Mouse (Mus musculus): ENCODE data around the gene Tmem8b.

The Tmem8b gene

DNA sequence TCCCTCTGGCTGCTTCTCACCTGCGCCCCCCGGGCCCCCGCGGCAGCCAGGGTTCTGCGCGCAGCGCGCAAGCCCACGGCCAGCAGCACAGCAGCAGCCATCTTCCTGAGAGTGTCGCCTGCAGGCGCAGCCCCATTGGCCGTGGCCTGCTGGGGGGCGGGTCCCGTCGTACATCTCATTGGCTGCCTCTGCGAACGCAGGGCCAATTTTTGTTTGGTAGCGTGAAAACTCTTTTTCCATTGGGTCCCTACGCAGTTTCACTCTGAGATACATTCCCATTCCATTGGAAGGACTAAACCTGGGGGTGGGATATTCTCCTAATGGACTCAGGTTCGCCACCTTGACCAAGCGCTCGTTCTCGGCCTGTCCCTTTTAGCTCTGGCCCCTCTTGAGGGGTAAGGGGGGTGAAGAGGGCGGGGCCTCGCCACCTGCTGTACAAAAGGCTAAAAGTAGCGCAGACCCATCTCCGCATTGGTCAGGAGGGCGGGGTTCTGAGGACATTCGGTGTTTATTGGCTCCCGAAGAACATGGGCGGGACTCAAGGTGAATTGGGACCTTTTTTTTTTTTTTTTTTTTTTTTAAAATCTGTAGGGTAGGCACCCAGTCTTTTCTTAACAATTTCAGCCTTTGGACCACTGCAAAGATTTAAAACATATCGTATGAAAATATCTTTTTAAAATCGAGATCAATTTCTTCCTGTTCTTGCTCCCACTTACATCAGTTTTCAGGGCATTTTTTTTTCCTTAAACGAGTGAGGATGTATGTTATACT is 12.2 kb upstream of the Tmem8b start, which contains the start of gene Hint2:
Hint2 (minus strand) TSS at position 128 of the 771 bp plus-strand sequence.
- peak; percentile 97 for DNase-seq (ENCODE audit: low read depth, low spot score)

DNA sequence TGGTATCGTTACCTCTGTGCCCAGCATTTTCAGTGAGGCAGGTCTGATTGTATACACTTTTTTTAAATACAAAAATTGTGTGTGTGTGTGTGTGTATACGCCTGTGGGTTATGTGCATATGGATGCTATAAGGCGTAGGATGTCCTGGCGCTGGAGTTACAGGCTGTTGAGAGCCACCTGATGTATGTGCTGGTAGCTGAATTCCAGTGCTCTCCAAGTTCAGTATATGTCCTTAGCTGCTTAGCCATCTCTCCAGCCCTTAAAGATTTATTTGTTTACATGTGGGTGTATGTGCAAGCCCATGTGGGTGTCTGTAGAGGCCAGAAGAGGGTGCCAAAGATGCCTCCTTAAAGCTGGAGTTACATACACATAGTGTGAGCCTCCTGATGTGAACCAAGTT is 11.6 kb upstream of the Tmem8b start:
- DNase-seq (ENCODE audit: low read depth, low spot score), result no peak

DNA sequence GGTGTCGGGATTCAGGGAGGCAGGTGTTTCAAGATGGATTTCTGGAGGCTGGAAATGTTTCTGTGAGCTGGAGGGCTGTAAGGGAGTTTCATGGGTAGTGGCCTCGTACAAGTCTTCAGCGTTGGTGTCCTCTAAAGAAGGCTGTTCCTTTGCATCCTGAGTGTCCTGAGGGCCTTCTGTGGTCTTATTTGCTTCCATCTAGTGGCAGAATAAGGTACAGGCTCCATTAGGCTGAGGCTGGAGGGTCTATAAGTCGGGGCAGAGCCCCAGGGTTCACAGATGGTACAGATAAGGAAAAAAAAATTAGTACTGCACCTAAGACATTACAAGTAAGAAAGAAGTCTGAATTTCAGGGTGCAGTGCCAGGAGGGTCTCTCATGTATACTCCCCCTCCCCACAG is 2.4 kb upstream of the Tmem8b start:
- peak; percentile 40 for DNase-seq (ENCODE audit: low read depth, low spot score)

DNA sequence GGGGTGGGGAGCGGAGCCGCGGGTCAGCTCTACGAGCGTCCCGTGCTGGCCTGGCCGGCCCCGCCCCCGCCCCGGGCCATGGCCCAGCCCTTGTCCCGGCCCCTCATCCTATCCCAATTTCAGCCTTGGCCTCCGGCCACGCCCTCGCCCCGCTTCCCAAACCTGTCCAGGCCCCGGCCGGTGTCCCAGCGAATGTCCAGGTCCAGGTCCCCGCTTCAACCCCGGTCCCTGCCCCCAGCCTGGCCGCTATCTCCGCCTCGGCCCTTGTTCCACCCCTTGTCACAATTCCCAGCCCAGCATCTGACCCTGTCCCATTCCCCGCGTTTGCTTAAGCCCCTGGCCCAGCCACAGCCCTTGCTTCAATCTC is 640 bp downstream of the Tmem8b start:
- DNase-seq (ENCODE audit: low read depth, low spot score), result peak; percentile 60

DNA sequence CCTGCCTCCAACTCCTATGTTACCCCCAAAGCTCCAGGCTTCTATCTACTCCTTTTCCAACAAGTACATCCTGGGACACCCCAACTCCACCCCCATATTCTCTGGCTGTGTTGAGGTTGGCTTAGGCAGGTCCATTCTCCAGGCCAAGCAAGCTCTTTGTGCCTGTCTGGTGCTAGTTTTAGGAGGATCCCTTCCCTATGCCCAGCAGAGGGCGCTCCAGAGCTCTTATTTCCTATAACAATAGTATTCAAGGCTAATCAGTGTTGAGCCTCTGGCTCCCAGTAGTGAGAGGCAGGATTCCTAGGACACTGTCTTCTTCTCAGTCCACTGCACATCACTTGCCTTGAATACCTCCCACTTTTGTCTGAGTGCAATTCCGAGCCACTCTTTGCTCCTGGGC is 3.3 kb downstream of the Tmem8b start:
- peak; percentile 93 for DNase-seq (ENCODE audit: low read depth, low spot score)

DNA sequence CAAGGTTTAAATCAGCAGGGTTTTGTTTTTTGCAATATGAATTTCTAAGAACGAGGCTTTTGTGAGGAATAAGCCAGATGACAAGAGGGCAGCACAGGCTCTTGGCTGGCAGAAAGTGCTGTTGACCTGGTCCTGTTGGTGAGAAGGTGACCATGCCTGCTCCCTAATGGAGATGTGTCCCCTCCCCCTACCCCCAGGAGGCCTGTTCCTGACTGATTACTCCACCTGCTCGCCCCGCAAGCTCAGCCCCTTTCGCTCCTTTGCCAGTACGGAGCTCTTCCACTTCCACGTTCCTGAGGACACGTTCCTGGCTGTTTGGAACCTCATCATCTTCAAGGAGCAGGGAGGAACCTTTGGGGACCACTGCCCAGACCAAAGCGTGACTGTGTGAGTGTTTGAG is 4.9 kb downstream of the Tmem8b start:
- DNase-seq (ENCODE audit: low read depth, low spot score), result no peak

DNA sequence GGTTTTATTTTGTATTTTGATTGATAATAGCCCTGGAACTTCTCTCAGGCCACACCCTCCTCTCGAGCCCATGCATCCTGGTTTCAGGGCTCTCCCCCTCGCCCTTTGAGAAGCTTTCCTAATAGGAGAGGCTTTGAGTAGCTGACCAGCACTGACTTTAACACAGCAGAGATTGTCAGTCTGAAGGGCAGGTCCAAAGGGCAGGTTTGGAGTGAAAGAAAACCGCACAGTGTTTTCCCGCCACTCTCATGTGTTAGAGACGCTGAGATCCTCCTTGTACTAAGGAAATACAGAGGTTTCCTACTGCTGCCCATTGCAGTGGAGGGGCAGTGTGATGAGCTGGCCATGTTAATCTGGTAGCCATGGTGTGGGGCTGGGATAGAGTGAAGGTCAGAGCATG is 6.2 kb downstream of the Tmem8b start:
- DNase-seq (ENCODE audit: low read depth, low spot score), result no peak

DNA sequence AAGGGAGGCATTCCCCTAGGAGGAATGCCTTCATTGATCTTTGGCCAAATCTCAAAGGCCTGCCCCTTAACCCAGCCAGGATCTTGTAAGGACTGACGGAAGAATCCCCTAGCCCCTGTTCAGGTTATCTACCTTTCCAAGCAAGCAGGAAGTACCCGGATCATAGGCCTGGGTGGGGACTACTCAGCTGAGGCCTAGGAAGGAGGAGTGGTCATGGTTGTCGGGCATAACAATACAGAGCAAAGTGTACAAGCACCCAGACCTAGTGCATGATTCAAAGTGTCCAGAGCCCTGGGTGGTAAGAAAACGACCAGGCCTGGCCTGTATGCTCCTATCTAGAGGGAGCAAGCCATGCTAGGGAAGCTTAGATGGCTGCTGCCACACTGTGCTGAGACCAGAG is 6.8 kb downstream of the Tmem8b start:
- no peak for DNase-seq (ENCODE audit: low read depth, low spot score)

DNA sequence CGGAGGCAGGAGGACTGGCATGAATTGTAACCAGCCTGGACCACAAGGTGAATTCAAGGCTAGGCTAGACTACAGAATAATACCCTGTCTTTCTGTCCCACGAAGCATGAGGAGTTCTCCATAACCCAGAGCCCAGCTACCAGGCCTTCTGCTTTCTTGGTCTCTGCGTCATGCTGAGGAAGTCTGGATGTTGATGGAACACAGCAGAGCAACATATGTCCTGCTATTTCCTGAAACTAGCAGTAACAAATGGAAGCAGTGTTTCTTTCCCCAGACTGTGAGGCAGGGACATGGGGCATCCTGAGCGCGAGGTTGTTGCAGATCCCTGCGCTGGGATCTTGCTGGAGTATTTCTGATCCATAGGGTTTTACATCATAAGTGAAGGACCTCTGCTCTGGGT is 9.8 kb downstream of the Tmem8b start:
- no peak for DNase-seq (ENCODE audit: low read depth, low spot score)

DNA sequence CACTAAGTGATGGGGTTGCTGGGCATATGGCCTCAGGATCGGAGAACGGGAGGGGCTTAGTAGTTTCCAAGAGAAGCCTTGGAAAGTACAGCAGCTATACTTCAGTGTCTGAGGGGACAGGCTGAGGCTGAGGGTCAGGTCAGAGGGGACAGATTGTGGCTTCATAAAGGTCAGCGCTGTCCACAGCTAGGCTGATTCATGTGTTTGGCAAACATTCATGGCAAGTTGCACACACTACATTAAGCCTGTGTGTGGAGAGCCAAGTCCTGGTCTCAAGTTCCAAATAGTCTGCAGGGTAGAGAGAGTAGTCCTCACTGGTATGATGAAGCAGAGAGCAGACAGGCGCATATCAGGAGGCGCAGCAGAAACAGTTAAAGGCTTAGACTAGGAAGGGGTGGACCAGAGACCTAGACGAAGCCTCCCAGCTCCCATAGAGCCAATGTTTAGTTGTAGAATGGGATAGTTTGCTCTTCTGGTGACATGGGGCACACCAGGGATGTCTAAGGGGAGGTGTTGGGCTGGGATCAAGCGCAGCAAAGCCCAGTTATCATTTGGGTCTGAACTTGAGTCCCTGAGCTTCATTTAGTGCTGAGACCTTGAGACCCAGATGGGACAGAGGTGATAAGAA is 10.8 kb downstream of the Tmem8b start:
- no peak for DNase-seq (ENCODE audit: low read depth, low spot score)

DNA sequence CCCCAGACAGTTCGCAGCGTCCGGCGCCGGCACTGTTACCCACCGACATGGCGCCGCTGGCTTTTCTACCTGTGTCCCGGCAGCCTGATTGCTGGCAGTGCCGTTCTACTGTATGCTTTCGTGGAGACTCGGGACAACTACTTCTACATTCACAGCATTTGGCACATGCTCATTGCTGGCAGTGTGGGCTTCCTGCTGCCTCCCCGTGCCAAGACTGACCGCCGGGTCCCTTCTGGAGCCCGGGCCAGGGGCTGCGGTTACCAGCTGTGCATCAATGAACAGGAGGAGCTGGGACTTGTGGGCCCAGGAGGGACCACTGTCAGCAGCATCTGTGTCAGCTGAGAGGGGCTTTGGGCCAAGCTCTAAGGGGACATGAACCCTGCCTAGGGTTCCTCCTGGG is 21.2 kb downstream of the Tmem8b start:
- DNase-seq (ENCODE audit: low read depth, low spot score), result no peak

DNA sequence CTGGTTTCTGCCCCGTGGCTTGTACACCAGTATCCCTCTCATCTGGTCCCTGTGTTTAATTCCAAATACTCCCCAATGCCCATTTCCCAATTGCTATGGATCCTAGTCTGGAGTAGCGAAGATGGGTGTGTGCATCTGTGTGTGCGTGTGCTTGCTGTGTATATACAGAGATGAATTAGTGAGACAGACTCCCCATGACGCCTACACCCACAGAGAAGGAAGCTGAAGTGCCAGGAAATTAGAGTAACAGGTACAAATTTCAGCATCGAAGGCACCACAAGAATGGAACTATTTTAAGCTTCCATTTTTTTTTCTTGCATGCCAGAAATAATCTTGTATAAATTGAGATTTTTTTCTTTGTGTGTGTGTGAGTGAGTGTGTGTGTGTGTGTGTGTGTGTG is 22.3 kb downstream of the Tmem8b start:
- DNase-seq (ENCODE audit: low read depth, low spot score), result no peak

DNA sequence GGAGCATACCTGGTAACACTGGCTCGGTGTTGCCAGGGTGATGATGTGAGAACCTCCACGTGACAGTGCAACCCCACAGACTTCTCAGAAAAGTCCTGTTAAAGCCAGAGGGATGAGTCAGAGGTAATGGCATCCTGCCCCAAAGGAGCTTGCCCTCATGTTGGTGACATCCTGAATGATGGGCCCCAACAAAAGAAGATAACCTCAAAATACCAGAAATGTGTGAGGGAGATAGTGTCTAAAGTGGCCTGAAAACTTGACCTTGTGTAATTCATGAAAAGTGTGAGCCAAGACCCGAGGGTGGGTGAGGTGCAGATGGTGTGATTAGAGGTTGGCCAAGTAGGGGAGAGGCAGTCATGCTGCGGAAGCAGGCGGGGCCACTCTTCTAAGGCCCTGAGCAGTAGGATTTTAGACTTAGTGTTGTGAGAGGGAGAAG is 25.1 kb downstream of the Tmem8b start:
- no peak for DNase-seq (ENCODE audit: low read depth, low spot score)

DNA sequence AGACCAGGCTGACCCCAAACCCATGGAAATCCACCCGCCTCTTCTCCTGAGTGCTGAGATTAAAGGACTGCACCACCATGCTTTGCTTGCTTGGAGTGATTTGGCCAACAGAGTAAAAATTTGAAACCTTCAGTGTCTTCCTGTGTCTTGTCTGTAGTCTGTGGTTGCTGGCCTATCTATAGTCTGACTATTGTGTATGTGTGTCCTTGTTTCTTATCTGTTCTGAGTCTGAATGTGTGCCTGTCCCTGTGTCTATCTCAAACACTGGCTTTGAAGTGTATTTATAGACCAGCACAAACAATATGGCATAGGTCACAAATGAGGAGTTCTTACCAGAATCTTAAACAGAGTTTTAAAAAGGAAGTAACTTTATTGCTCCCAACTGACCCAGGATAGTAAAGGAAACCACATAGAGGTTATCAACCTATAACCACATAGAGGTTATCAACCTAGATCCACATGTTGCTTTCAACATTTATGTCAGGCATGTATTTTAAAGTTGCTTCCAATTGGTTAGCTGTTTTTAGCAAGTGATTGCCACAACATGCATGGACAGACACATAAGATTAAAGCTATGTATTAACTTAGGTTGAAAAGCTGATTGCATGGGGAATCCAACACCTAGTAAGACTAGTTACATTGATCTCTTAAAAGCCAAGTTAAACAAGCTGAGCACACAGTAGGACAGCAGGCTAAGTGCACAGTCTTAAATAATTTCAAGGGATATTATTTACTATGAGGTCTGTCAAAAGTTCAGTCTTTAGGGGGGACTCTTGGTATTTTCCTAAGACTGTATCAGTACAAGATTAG is 25.9 kb downstream of the Tmem8b start:
- DNase-seq (ENCODE audit: low read depth, low spot score), result no peak

DNA sequence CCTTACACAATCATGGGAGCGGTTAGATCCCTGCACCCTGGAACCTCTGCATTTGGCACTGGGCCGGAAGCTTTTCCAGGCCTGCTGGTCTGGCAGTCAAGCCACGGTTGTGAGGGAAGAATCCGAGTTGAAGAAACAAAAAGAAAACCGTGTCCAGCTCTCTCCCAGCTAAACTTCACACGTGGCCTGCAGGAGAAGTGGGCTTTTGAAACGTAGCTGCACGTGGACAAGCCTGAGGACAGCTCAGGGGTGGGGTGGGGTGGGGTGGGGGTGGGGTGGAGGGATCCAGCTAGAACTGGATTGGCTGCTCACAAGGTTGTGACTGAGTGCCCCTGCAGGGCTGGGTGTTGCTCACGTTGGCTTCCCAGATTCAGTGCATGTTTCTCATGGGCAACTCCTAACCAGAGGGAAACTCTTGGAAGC is 26.5 kb downstream of the Tmem8b start:
- no peak for DNase-seq (ENCODE audit: low read depth, low spot score)

DNA sequence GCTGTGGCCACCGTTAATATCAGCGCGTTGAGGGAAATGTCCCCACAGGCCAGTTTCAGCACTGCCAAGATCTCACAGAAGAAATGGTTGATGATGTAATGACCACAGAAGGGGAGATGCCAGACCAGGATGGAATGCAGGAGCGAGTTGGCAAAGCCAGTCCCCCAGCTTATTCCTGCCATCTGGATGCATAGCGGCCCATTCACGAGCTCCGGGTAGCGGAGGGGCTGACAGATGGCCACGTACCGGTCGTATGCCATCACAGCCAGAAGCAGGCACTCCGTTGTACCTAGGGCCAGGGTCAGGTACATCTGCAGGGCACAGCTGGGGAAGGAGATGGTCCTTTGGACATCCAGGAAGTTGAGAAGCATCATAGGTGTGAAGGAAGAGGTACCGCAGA is 27.8 kb downstream of the Tmem8b start:
- no peak for DNase-seq (ENCODE audit: low read depth, low spot score)

DNA sequence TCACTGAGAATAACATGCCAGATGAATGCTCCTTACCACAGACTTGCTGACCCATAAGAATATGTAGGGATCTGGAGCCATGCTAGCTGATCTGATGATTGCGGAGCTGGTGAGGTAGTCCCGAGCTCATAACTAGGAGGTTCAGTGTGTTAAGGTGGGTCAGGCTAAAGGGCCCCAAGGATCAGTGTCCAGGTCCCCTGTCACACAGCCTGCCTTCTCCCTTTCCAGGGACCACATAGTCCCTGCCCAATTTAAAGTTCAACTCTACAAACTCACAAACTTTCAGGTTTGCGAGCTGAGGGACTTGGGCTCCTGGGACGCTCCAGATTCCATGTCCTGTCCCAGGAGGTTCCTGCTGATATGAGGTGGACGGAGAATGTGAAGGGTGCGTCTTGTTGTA is 31.9 kb downstream of the Tmem8b start, which contains the start of gene Olfr70:
Olfr70 (minus strand) TSS at position 101 of the 400 bp plus-strand sequence.
- DNase-seq (ENCODE audit: low read depth, low spot score), result no peak

DNA sequence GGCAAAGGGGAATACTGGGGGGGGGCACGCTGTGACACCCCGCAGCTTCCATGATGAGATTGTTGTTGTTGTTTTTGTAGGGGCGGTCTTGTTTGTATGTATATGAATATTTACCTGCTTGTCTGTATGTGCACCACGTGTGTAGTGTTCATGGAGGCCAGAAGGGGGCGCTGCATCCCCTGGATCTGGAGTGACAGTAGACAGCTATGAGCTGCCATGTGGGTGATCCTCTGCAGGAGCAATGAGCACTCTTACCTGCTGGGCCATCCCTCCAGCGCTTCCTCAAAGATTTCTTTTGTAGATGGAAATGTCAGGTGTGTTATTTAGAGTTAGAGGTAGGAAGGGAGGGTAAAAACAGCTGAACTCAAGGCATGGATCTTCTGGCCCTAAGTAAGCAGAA is 34.7 kb downstream of the Tmem8b start:
- no peak for DNase-seq (ENCODE audit: low read depth, low spot score)

DNA sequence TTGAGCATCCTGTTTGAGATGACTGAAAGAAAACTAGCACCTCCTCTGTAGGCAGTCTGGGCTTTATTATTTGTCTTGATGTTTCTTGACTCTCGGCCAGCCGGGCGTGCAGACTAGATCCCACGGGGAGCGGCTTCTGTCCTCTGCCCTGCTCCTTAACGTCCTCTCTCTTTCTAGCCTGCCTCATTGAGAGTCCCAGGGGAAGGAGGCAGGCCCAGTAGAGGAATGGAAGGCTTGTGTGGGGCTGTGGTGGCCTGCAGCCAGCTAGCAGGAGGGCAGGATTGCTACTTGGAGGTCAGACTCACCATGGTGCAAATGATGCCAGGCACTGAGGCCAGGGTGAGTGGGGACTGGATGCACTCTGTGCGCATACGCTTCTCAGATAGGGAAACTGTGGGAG is 35.1 kb downstream of the Tmem8b start:
- no peak for DNase-seq (ENCODE audit: low read depth, low spot score)

DNA sequence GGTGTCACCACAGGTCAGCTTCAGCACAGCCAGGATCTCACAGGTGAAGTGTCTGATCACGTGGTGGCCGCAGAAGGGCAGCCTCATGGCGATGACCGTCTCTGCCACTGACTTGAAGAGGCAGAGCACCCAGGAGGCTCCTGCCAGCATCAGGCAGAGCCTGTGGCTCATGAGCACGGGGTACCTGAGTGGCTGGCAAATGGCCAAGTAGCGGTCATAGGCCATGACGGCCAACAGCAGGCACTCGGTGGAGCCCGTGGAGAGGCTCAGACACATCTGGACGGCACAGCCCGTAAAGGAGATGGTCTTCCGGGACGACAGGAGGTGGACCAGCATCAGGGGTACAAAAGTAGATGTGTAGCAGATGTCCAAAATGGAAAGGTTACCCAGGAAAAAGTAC is 37.2 kb downstream of the Tmem8b start:
- no peak for DNase-seq (ENCODE audit: low read depth, low spot score)

DNA sequence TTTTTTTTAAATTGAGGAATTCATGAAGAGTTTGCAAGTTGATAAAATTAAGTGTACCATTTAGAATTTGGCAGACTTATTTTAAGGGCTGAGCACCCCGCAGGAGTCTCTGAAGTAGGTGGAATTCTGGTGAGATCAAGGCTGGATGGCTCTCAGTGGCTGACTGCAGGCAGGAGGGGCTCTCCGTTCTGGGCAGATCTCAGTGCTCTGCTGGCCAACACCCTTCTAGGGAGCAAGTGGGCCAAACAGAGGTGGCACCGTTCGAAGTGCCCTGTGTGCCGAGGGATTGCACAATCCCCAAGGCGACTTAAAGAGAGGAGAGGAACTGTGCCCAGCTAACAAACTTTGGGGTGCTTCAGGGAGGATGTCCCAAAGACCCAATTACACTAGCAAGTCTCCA is 41.1 kb downstream of the Tmem8b start, which contains the start of gene Olfr71:
Olfr71 (minus strand) TSS at position 387 of the 400 bp plus-strand sequence.
- no peak for DNase-seq (ENCODE audit: low read depth, low spot score)

DNA sequence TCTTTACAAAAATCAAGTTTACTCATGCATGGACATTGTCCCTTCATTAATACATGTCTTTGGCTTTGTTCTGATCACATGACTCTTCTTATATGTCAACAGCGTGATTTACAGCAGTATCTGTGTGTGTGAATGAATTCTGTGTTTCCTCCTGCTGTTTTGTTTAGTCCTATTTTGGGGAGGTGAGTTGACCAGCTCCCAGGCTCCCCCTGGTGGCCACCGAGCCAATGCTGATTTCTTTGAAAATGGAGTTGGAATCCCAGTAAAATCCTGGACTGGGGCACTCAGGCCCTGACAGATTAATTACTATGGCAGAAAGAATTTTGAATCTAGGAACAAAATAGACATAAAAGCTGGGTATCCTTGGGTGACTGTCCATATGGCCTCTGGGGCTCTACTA is 43.0 kb downstream of the Tmem8b start:
- DNase-seq (ENCODE audit: low read depth, low spot score), result peak; percentile 83

Data from mesoderm, embryonic 11.5 days (tissue).